Mouse (Mus musculus) bone marrow macrophage, adult 2 months (primary cell): ENCODE results near the gene Nbl1. TPM values are rescaled to one million over a fixed set of nuclear protein-coding genes. Genes with fewer than 3 reads are reported as not detected.

ENCODE experiments used
- H3K27ac ChIP-seq: 2 replicates; pipeline ENCODE4 v1.5.1; 2012; ENCODE audit warnings: low read depth, low read length; ENCODE audit not compliant: insufficient read depth
- H3K4me1 ChIP-seq: 2 replicates; pipeline ENCODE4 v1.6.1; 2012; ENCODE audit warnings: low read length; ENCODE audit not compliant: control insufficient read depth, insufficient read depth
- H3K4me3 ChIP-seq: 2 replicates; pipeline ENCODE4 v1.5.1; 2012; ENCODE audit warnings: mild to moderate bottlenecking, low read length, moderate library complexity; ENCODE audit not compliant: insufficient read depth
- CTCF ChIP-seq: IDR thresholded peaks from 2 replicates; pipeline ENCODE4 v1.5.1; 2012; ENCODE audit warnings: low read depth, mild to moderate bottlenecking, low read length, moderate library complexity
- POLR2A ChIP-seq: IDR thresholded peaks from 2 replicates; pipeline ENCODE4 v1.6.1; 2012; ENCODE audit warnings: mild to moderate bottlenecking, low read depth, low read length, borderline replicate concordance
- polyA plus RNA-seq: library from polyadenylated mRNA; stranded (reverse); fragments of >200 nt; gene quantifications from 2 replicates; pipeline ENCODE4 v1.2.4, GENCODE M21; 2012; ENCODE audit not compliant: missing spikeins, insufficient read depth, insufficient read length

Nbl1 gene
- polyA plus RNA-seq, 1 experiment, result not detected

DNA sequence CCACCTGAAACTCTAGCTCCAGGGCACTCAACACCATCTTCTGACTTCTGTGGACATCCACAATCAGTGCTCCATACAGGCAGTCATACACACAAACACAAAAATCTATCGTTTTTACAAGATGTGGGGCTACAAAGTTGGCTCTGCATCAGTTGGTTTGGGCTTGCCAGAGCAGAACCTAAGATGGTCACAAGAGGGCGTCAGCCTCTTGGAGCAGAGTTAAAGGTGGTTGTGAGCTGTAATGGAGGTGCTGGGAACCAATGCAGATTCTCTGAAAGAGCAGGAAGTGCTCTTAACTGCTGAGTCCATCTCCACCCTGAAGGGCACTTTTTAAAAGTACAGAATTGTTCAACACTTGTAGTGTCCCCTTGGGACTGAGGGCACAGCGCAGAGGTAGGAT lies 33.7 kb upstream of the Nbl1 start:
- TF ChIP-seq CTCF (no peak), POLR2A (no peak)
- Histone ChIP-seq H3K4me1 (peaks cover 7% of the 10 kb centered on the region), H3K4me3 (no peak overlapping the region), H3K27ac (no peak overlapping the region)

DNA sequence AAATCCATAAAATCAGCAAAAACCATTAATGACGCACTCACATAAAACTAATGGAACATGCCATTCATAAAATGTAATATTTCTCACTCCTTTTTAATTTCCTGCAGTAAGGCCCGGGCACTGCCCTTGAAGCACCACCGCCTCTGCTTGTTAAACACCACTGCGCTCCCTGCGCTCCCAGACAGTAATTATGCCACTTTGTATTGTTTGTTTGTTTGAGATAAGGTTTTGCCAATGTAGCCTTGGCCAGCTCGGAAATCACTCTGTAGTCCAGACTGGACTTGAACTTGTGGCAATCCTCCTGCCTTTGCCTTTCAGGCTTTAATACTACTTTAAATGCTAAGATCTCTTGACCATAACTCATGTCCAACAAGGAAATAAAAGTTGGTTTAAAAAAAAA lies 32.1 kb upstream of the Nbl1 start:
- Histone ChIP-seq H3K27ac (no peak overlapping the region), H3K4me3 (no peak overlapping the region), H3K4me1 (peaks cover 19% of the 10 kb centered on the region)
- TF ChIP-seq POLR2A (no peak), CTCF (no peak)

DNA sequence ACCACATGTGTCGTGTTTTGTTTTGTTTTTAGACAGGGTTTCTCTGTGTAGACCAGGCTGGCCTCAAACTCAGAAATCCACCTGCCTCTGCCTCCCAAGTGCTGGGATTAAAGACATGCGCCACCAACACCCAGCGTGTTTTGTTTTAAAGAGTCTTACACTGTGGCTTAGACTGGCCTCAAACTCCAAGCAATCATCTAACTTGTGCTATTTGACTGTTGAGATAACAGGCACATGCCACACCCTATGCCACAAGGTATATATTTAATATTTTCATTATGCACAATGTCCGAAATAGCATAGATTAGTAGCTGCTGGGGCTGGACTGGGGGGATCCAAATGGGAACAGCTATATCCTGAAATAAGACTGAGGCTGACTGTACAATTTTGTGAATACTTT lies 29.8 kb upstream of the Nbl1 start:
- H3K4me1 ChIP-seq, result peaks cover 35% of the 10 kb centered on the region
- TF ChIP-seq CTCF (no peak), POLR2A (no peak)
- no peak overlapping the region for H3K27ac ChIP-seq
- no peak overlapping the region for H3K4me3 ChIP-seq

DNA sequence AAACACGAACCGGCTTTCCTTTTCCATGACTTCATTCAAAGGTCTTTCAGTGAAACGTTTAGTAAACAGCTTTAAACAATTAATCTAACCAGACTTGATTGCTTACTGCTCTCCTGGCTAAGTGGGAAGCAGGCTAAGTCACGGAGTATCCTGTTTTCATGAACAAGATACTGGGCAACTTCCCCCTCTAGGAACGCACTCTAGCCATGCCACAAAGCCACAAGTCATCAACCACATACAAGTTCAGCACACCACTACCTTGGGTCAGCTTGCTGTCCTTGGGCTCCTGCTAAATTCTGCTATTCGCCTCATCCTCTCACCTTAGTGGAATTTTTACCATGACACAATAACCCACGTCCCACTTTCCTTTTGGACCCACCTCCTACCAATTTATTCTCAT lies 28.2 kb upstream of the Nbl1 start:
- H3K4me3 ChIP-seq, result no peak overlapping the region
- H3K4me1 ChIP-seq, result peaks cover 46% of the 10 kb centered on the region
- TF ChIP-seq POLR2A (no peak), CTCF (no peak)
- 0 out of 2 replicates have a peak overlapping the region, but pooled peaks have one; percentile 26 for H3K27ac ChIP-seq

DNA sequence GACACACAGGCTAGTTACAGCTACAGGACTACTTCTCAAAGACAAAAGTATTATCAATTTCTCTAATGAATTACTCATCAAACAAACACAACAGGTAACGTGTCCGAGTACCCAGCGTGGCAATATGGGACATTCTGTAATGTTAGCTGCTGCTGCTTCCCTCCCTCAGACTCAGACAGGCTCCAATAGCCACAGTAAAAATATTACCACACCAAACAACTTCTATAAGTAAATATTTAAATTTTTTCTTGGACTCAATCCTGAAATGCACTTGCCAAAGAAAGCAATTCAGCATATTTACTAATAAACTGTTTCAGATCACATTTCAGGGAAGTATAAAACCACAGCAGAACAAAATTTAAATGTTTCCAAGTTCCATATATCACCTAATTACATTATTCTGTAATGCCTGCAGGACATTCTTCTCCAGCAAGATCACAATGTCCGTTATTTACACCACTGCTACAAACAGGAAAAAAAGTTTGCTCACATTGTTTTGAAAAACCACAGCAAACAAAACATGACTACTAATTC lies 27.6 kb upstream of the Nbl1 start:
- Histone ChIP-seq H3K27ac (no peak overlapping the region), H3K4me1 (peaks cover 49% of the 10 kb centered on the region), H3K4me3 (no peak overlapping the region)
- no peak for TF ChIP-seq POLR2A
- no peak for TF ChIP-seq CTCF

DNA sequence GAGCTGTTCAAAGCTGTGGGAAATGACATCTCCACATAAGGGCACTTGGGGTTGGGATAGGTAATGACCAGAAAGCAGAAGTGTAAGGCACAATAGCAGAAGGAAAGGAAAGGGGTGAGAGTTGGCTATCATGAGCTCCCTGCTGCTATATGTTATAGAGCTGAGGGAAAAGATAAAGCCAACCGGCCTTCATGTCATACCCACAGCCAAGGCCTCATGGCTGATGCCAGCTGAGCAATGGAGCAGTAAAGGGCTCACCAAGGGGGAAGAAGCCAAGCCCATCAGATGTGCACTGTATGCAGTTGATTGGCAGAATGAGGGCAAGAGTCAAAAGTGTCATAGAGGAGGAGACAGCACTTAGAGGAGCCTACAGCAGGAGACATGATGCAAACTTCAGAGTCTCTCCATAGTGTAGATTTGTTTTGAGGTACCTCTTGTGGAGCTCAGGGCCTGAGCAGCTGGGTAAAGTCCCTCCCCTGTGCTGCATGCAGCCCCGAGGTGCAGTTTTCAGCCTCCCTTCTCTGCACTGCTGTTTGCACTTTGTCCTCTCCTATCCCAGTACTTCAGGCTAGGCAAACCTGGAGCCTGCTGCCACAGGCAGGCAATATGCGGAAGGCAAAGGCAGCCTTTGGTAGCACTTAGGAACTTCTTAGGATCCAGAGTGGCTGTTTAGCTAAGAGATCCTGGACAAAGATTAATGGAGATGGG lies 23.7 kb upstream of the Nbl1 start:
- H3K4me3 ChIP-seq, result no peak overlapping the region
- H3K27ac ChIP-seq, result no peak overlapping the region
- H3K4me1 ChIP-seq, result peaks cover 46% of the 10 kb centered on the region
- TF ChIP-seq POLR2A (no peak), CTCF (no peak)

DNA sequence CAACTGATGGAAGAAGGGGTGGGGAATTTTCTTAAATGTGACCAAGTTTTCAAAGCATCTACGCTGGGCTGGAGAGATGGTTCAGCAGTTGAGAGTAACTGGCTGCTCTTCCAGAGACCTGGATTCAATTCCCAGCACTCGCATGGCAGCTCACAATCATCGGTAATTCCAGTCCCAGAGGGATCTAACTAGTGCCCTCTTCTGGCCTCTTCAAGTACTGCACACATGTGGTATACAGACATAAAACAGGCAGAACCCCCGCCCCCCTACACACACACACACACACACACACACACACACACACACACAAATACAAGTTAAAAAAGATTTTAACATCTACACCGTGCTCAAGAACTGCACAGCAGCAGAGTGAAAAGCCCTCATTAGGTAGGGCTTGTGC lies 22.9 kb upstream of the Nbl1 start:
- peak; percentile 49; the same call in 1 of the 2 replicates for TF ChIP-seq CTCF
- no peak for TF ChIP-seq POLR2A
- peaks cover 39% of the 10 kb centered on the region for H3K4me1 ChIP-seq
- no peak overlapping the region for H3K27ac ChIP-seq
- no peak overlapping the region for H3K4me3 ChIP-seq

DNA sequence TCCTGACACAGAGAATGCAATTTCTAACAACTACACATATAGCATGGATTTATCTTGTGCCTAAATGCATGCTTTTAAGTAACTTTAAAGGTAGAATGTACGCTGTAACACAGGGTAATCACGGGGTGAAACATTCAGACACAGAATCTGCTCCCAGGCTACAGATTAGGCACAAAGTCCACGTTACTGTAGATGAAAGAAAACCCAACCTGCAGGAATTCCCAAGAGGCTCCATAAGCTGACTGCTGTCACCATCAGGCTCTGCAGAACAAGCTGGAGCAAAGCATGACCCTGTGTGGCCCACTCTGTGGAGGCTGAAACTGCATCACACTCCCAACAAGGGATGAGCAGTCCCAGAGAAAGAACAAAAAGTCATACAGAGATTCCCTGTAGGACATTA lies 19.7 kb upstream of the Nbl1 start:
- Histone ChIP-seq H3K4me3 (no peak overlapping the region), H3K4me1 (peaks cover 14% of the 10 kb centered on the region), H3K27ac (no peak overlapping the region)
- TF ChIP-seq CTCF (no peak), POLR2A (no peak)

DNA sequence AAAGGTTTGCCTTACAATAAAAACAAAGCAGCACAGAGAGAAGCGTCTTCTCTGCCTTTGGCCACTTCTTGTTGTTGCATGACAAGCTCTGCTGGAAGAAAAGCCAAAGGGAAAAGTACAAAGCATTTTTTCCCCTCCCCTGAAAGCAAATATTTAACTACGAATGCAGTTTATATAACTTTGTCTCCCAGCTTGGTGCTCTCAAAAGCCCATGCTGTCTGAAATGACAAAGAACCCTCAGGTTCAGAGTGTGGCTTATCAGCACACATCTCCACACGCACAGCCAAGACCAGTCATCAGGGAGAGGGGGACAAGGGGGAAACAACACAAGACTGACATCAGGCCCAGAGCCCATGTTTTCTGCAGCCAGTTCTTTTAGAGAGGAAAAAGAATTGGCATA lies 18.6 kb upstream of the Nbl1 start:
- TF ChIP-seq CTCF, result no peak
- TF ChIP-seq POLR2A, result no peak
- H3K27ac ChIP-seq, result no peak overlapping the region

DNA sequence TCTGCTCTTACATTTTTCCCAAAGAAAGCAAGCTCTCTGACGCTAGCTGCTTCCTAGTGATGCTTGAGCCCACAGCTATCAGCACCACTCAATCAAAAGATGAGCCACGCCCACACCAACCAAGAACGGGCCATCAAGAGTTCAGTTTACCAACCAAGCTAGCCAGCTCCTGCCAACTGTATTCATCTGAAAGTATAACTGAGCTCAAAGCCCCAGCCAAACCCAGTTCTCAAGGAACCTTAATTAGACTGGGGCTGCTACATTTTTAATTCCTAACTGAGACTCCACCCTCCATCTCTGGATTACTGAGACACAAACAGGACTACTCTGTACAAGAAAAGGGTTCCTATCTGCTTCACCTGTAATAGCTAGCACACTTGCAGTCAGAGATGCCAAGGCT lies 18.1 kb upstream of the Nbl1 start:
- Histone ChIP-seq H3K4me3 (no peak overlapping the region), H3K4me1 (peaks cover 4% of the 10 kb centered on the region; the same call in 1 of the 2 replicates), H3K27ac (no peak overlapping the region)
- TF ChIP-seq CTCF (no peak), POLR2A (no peak)

More for the DNA sequence above, 18.6 kb upstream of the Nbl1 start:
- Histone ChIP-seq H3K4me1 (peaks cover 7% of the 10 kb centered on the region), H3K4me3 (no peak overlapping the region)
